In the genomic region with DNA sequence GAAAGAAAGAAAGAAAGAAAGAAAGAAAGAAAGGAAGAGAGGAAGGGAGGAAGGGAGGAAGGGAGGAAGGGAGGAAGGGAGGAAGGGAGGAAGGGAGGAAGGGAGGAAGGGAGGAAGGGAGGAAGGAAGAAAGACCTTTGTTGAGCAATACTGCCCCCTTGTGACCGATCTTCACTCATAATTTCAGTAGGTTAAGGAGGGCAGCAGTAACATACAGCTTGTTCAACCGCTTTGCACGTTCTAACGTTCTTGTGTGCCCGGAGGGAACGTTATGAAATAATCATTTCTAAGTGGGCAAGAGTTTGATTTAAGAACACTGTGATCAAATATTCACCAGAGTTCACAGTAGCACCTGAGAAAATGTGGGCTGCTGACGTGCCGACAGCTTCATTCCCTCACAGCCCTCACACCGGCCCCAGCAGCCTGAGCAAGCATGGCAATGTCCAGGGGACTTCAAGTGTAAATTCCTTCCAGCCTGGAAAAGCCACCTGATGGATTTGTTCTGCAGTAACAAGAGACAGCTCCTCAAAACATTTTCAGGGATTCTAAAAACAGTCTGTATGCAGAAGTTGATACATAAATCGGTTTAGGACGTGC, we compare ENCODE assay signal across 8 mouse cellular contexts. TPM values are rescaled to one million over a fixed set of nuclear protein-coding genes. Genes with fewer than 3 reads are reported as not detected.
DNase-seq lines count a peak whose midpoint lies in the region; ATAC-seq and TF ChIP-seq lines count a peak whose summit lies in the region.

No protein-coding gene starts in this region.

- no peak for DNase-seq in cerebellum, adult 9-11 months
- DNase-seq in left cerebral cortex, postnatal 4 days, result peak; percentile 42
- DNase-seq in left cerebral cortex, postnatal 10 days (ENCODE audit: extremely low spot score in 1 of 2, low spot score in 2 of 2), result no peak
- DNase-seq in lung, postnatal 14 days, result peak; percentile 74
- DNase-seq in urinary bladder, adult 2 months (ENCODE audit: low spot score), result no peak

- H3K4me2 ChIP-seq in heart, embryonic 14.5 days (ENCODE audit: low read length), result peak overlapping the region; percentile 39

- H3K4me1 ChIP-seq in bone marrow, adult 2 months (ENCODE audit: control insufficient read depth, insufficient read depth, low read length), result no peaks in the 10 kb centered on the region
- H3K4me1 ChIP-seq in heart, embryonic 14.5 days (ENCODE audit: control insufficient read depth in 2 of 2, insufficient read depth in 2 of 2, low read length in 2 of 2), result 0 out of 4 replicates have a peak, but pooled peaks cover 0 to 2% of the 10 kb centered on the region in 2 experiments

- H3K4me3 ChIP-seq in bone marrow, adult 2 months (replicated peaks; ENCODE audit: control insufficient read depth, low read depth, low read length), result no peak overlapping the region
- no peak overlapping the region for H3K4me3 ChIP-seq in heart, embryonic 14.5 days (ENCODE audit: control insufficient read depth in 1 of 2, insufficient read depth in 1 of 2, low read depth in 1 of 2, low read length in 2 of 2)

- no peak overlapping the region for H3K9ac ChIP-seq in heart, embryonic 14.5 days (ENCODE audit: low read length)

- H3K9me3 ChIP-seq in heart, embryonic 14.5 days (ENCODE audit: control insufficient read depth, low read length), result no peaks in the 10 kb centered on the region

- WGBS in bone marrow, adult 2 months, result 43% methylated on average over 11 of the region's 11 CpGs
- 29% methylated on average over 11 of the region's 11 CpGs for WGBS in heart, embryonic 14.5 days

- TF ChIP-seq POLR2A in bone marrow, adult 2 months (IDR thresholded peaks at IDR 0.05; ENCODE audit: borderline replicate concordance, control insufficient read depth, low read depth, low read length), result no peak

- intact Hi-C loops in left cerebral cortex, postnatal 4 days (cut with DNase I), result loop anchor here (5.0 kb wide), 1 partner anchor 612 kb away; no protein-coding TSS in a partner anchor
- intact Hi-C loops in left cerebral cortex, postnatal 10 days (cut with DNase I), result loop anchor here (2.0 to 10.0 kb wide), 3 partner anchors 497 to 770 kb away; no protein-coding TSS in a partner anchor

- no peaks in the 10 kb centered on the region for H3K36me3 ChIP-seq in heart, embryonic 14.5 days (ENCODE audit: control insufficient read depth, insufficient read depth, low read length)

- no peaks in the 10 kb centered on the region for H3K27me3 ChIP-seq in heart, embryonic 14.5 days (ENCODE audit: control insufficient read depth, insufficient read depth, low read length)

- peak; percentile 27; the same call in 1 of the 2 replicates for TF ChIP-seq CTCF in bone marrow, adult 2 months (IDR thresholded peaks at IDR 0.05; ENCODE audit: control insufficient read depth, insufficient read depth, low read length)

- H3K27ac ChIP-seq in bone marrow, adult 2 months (ENCODE audit: control insufficient read depth, insufficient read depth, low read depth, low read length, poor library complexity), result no peak overlapping the region
- H3K27ac ChIP-seq in heart, embryonic 14.5 days (replicated peaks in 1 of 2; ENCODE audit: control insufficient read depth in 1 of 2, insufficient read depth in 1 of 2, low read depth in 2 of 2, low read length in 2 of 2), result no peak overlapping the region

- ATAC-seq in cerebellum, adult (ENCODE audit: insufficient number of reproducible peaks, low FRiP score, low TSS enrichment), result peak; percentile 52; the same call in 1 of the 2 replicates
- ATAC-seq in heart, embryonic 14.5 days (ENCODE audit: insufficient number of reproducible peaks, insufficient read depth, low FRiP score, low read depth), result no peak

RNA-seq across cellular contexts. Expression of a gene that starts 26.2 kb away (rescaled TPM):
- total RNA-seq in left cerebral cortex, postnatal 4 days (2021), result 10 to 100 TPM; 26.5 to 32.2 TPM
- total RNA-seq in left cerebral cortex, postnatal 10 days (2021), result 10 to 100 TPM; 19.1 to 20.2 TPM
- 17.4 and 26.4 TPM in 2 replicates for polyA plus RNA-seq in bone marrow, adult 2 months (2011; ENCODE audit: insufficient read depth, insufficient read length, low replicate concordance, missing spikeins)
- polyA plus RNA-seq in heart, embryonic 14.5 days (2014; fragmentation: Nextera tagmentation; extraction: Ambion mirVana), result 64.5 and 66.8 TPM in 2 replicates
- polyA plus RNA-seq in urinary bladder, adult 2 months (2012; rRNA removed), result 33.6 and 33.8 TPM in 2 replicates

Comparison
In these comparisons a context has a peak if more than half of its experiments do, and no peak if none do; other contexts are left out.
1. DNase-seq: peak in left cerebral cortex, postnatal 4 days (single experiment) and lung, postnatal 14 days (single experiment); none in cerebellum, adult 9-11 months (single experiment), left cerebral cortex, postnatal 10 days (0 of 2) and urinary bladder, adult 2 months (single experiment).